Mouse (Mus musculus) midbrain, embryonic 14.5 days (tissue): ENCODE results near the gene 4930447F04Rik. TPM values are rescaled to one million over a fixed set of nuclear protein-coding genes. Genes with fewer than 3 reads are reported as not detected.

Experiments used
- ATAC-seq: fragments of 200-750 bp; cut with Nextera tagmentation; 2 replicates; pipeline ENCODE4 v1.8.0; 2017; ENCODE audit warnings: moderate number of reproducible peaks, moderate library complexity; ENCODE audit not compliant: low FRiP score, low TSS enrichment
- DNase-seq: peaks from one replicate; pipeline ENCODE4 v3.0.0-alpha.2; 2015
- H3K27ac ChIP-seq: fragments of 300-500 bp; sonication (generic); replicated peaks from 2 replicates; pipeline ENCODE4 v1.5.1; 2014; ENCODE audit warnings: mild to moderate bottlenecking, low read depth, low read length, moderate library complexity
- H3K27me3 ChIP-seq: fragments of 300-500 bp; sonication (generic); 2 replicates; pipeline ENCODE4 v1.6.1; 2014; ENCODE audit warnings: low read length, control low read depth, mixed read lengths; ENCODE audit not compliant: control insufficient read depth, insufficient read depth
- H3K36me3 ChIP-seq: fragments of 300-500 bp; sonication (generic); 2 replicates; pipeline ENCODE4 v1.6.1; 2014; ENCODE audit warnings: low read length, control low read depth; ENCODE audit not compliant: control insufficient read depth, insufficient read depth
- H3K4me1 ChIP-seq: fragments of 300-500 bp; sonication (generic); 2 replicates; pipeline ENCODE4 v1.6.1; 2014; ENCODE audit warnings: mild to moderate bottlenecking, antibody characterized with exemption, low read length, control low read depth; ENCODE audit not compliant: control insufficient read depth, insufficient read depth
- H3K4me2 ChIP-seq: fragments of 300-500 bp; sonication (generic); 2 replicates; pipeline ENCODE4 v1.6.1; 2014; ENCODE audit warnings: mild to moderate bottlenecking, low read length, moderate library complexity
- H3K4me3 ChIP-seq: fragments of 300-500 bp; sonication (generic); replicated peaks from 2 replicates; pipeline ENCODE4 v1.5.1; 2014; ENCODE audit warnings: low read depth, low read length
- H3K9ac ChIP-seq: fragments of 300-500 bp; sonication (generic); replicated peaks from 2 replicates; pipeline ENCODE4 v1.6.1; 2014; ENCODE audit warnings: mild to moderate bottlenecking, low read length, moderate library complexity
- H3K9me3 ChIP-seq: fragments of 300-500 bp; sonication (generic); 2 replicates; pipeline ENCODE4 v1.6.1; 2016; ENCODE audit warnings: low read length, control low read depth, mixed read lengths; ENCODE audit not compliant: control insufficient read depth
- WGBS: fragments of 180-500 bp; shearing (Covaris S2); extraction: QIAGEN DNeasy Blood & Tissue Kit; methylation state at CpG from one replicate; pipeline ENCODE4 v1.1.7; 2014; 5-methylcytosine and 5-hydroxymethylcytosine counted together
- polyA plus RNA-seq: library from polyadenylated mRNA; unstranded; fragments of >200 nt; fragmentation: Nextera tagmentation; extraction: Ambion mirVana; gene quantifications from 2 replicates; pipeline ENCODE4 v1.2.1, GENCODE M21; 2014

The 4930447F04Rik gene
- polyA plus RNA-seq = not detected in 2 replicates

DNA sequence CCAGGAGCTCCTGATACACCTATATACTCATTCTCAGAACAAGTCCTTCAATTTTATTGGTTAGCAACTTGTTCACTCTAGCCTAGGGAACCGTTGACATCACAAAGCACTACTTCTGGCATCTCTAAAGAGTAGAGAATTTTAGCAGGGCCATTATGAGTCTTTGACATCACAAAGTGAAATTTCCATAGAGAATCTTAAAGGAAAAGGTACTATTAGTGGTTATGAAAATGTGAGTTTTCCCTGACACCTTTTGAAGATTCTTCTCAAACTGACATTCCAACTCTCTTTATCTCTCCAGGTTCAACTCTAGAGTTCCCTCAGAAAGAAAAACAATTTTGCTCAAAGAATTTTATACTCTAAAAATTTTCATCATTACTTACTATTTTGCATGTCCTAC lies at the start of gene 4930447F04Rik:
Gene 4930447F04Rik, minus strand, starts transcription at position 101 of the 400 bp plus-strand sequence.
- Histone ChIP-seq H3K27ac (no peak within 1 kb of the TSS), H3K9me3 (no peaks in the 10 kb centered on the region), H3K9ac (no peak within 1 kb of the TSS), H3K4me2 (no peak within 1 kb of the TSS), H3K36me3 (no peaks in the 10 kb centered on the region), H3K27me3 (no peaks in the 10 kb centered on the region), H3K4me1 (no peaks in the 10 kb centered on the region), H3K4me3 (no peak within 1 kb of the TSS)
- 85% methylated on average over 1 of the region's 1 CpGs for WGBS
- no peak for DNase-seq
- ATAC-seq = no peak
